9 mouse cellular contexts compared by ENCODE assay signal in the genomic region with DNA sequence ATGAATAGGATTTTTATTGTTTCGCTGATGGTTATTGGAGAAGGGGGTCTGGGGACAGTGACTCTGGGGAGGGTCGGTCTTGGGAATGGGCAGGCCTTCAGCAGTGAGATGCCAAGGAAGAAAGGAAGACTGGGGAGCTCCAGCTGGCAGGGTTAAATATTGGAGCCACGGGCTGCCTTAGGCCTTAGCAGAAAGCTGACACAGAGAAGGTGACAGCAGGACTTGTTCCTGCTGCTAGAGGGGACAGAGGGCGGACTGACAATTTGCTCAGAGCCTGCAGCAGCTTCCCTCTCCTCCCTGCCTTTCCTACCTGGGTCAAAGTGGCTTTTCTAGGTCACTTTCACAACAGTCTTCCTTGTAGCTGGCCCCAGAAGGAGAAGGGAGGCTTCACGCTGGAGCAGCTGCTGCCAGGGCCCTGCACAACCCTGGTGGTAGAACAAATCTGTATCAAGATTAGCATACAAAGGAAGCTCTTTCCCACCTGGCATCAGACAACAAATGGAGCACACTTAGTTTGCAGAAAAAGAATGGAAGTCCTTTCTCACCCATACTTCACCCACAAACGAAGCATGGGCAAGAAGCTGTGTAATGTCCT.
A peak's percentile ranks its signal among the peaks of the same experiment; 100 is the strongest.
DNase-seq lines count a peak whose midpoint lies in the region; ATAC-seq lines count a peak whose summit lies in the region.
"Had no signal": no experiment of that assay in that cellular context is flagged by ENCODE, and none has a peak within 500 bp of the region (broad histone marks: within the 10 kb centered on the region; RNA-seq: fewer than 3 reads in every experiment).

No protein-coding gene starts in this region.

- no peaks in the 10 kb centered on the region for H3K27me3 ChIP-seq in kidney, embryonic 15.5 days
- no peaks in the 10 kb centered on the region for H3K27me3 ChIP-seq in embryonic facial prominence, embryonic 12.5 days
- H3K27me3 ChIP-seq in liver, embryonic 13.5 days, result no peaks in the 10 kb centered on the region

- H3K36me3 ChIP-seq in kidney, embryonic 15.5 days, result no peaks in the 10 kb centered on the region
- H3K36me3 ChIP-seq in embryonic facial prominence, embryonic 12.5 days, result no peaks in the 10 kb centered on the region
- 0 out of 2 replicates have a peak, but pooled peaks cover 4% of the 10 kb centered on the region for H3K36me3 ChIP-seq in liver, embryonic 13.5 days

- H3K27ac ChIP-seq in kidney, embryonic 15.5 days, result peak overlapping the region; percentile 84
- H3K27ac ChIP-seq in embryonic facial prominence, embryonic 12.5 days, result peak overlapping the region; percentile 73
- H3K27ac ChIP-seq in liver, embryonic 13.5 days, result peak overlapping the region; percentile 85

- ATAC-seq in kidney, embryonic 15.5 days (replicated peaks; ENCODE audit: low FRiP score), result no peak
- ATAC-seq in embryonic facial prominence, embryonic 12.5 days (ENCODE audit: insufficient number of reproducible peaks, insufficient read depth, low FRiP score, low TSS enrichment), result no peak
- ATAC-seq in liver, embryonic 13.5 days (ENCODE audit: low read depth), result no peak

- no peak overlapping the region for H3K4me3 ChIP-seq in kidney, embryonic 15.5 days (replicated peaks)
- H3K4me3 ChIP-seq in embryonic facial prominence, embryonic 12.5 days, result no peak overlapping the region
- no peak overlapping the region for H3K4me3 ChIP-seq in liver, embryonic 13.5 days (replicated peaks)

- no peak overlapping the region for H3K9ac ChIP-seq in kidney, embryonic 15.5 days
- H3K9ac ChIP-seq in embryonic facial prominence, embryonic 12.5 days, result no peak overlapping the region
- peak overlapping the region; percentile 67 for H3K9ac ChIP-seq in liver, embryonic 13.5 days

- H3K9me3 ChIP-seq in kidney, embryonic 15.5 days (replicated peaks), result no peaks in the 10 kb centered on the region; the same call in 1 of the 2 replicates
- H3K9me3 ChIP-seq in embryonic facial prominence, embryonic 12.5 days, result no peaks in the 10 kb centered on the region
- H3K9me3 ChIP-seq in liver, embryonic 13.5 days (replicated peaks), result peaks cover 11% of the 10 kb centered on the region

- no peak overlapping the region for H3K4me2 ChIP-seq in kidney, embryonic 15.5 days
- no peak overlapping the region for H3K4me2 ChIP-seq in embryonic facial prominence, embryonic 12.5 days (replicated peaks)
- peak overlapping the region; percentile 66 for H3K4me2 ChIP-seq in liver, embryonic 13.5 days

- H3K4me1 ChIP-seq in kidney, embryonic 15.5 days, result peaks cover 46% of the 10 kb centered on the region
- H3K4me1 ChIP-seq in embryonic facial prominence, embryonic 12.5 days, result peaks cover 44% of the 10 kb centered on the region
- H3K4me1 ChIP-seq in liver, embryonic 13.5 days (replicated peaks), result peaks cover 71% of the 10 kb centered on the region

- WGBS in kidney, embryonic 15.5 days, result 63% methylated on average over 6 of the region's 6 CpGs
- WGBS in embryonic facial prominence, embryonic 12.5 days, result 79% methylated on average over 6 of the region's 6 CpGs
- WGBS in liver, embryonic 13.5 days (ENCODE audit: insufficient replicate concordance), result 60% methylated on average over 6 of the region's 6 CpGs

- peak; percentile 15 for DNase-seq in cerebellum, adult 11-12 months
- no peak for DNase-seq in cerebellum, postnatal 4 days (ENCODE audit: low spot score in 2 of 2)
- no peak for DNase-seq in kidney, adult 11 months
- DNase-seq in liver, embryonic 13.5 days, result no peak
- no peak for DNase-seq in urinary bladder, postnatal 36 days (ENCODE audit: low spot score in 2 of 2)
- DNase-seq in c-Kit-positive CD71-positive TER-119-positive erythroid progenitor cells, embryonic 14.5 days (ENCODE audit: low spot score), result no peak
- DNase-seq: left cerebral cortex, postnatal 4 days had no signal
